Mouse (Mus musculus): Measurements from ENCODE around the gene Igsf9b. TPM values are rescaled to one million over a fixed set of nuclear protein-coding genes. Genes with fewer than 3 reads are reported as not detected.

Igsf9b gene
- total RNA-seq (2015) (not detected in 2 replicates), total RNA-seq (2017) (0.08 and 0.33 TPM in 2 replicates)

DNA sequence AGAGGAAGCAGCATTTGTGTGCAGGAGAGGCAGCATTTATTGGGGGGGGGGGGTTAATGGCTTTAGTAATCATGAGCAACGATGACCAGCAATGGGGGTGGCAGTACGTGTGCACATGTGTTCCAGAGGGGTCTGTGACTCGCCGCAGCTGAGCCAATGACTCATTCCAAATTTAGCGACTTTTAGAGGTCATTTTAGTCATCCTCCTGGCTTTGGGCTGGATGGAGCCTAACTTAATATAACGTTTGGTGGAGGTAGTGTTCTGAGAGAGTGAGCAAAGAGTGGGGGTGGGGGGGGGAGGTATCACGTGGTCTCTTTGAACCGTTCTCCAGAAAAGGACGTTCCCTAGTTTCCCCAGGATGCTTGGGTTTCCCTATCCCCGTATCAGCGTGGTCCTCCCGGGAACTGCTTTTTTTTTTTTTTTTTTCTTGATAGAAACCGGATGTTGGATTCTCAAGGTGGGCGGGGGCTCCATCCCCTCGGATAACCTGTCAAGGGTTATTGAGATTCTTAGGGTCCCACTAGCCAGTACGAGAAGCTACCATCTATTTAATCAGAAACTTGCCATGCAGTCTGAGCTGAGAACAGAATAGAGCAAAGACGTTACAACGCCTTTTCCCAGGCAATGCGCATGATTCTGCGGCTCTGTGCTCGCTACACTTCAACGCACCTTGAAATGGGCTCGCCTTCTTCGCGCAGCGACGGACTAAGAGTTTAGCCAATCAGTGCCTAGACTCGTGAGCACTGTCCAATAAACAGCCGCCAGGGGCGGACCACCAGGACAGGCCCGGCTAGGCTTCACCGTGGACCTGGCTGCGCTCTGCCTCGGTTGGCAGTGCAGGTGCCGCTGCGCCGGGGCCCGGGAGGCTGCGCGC lies at the start of gene Igsf9b:
Gene Igsf9b, plus strand, starts transcription at position 794 of the 875 bp plus-strand sequence.
- ATAC-seq (ENCODE audit: poor library complexity, severe bottlenecking) = no peak

DNA sequence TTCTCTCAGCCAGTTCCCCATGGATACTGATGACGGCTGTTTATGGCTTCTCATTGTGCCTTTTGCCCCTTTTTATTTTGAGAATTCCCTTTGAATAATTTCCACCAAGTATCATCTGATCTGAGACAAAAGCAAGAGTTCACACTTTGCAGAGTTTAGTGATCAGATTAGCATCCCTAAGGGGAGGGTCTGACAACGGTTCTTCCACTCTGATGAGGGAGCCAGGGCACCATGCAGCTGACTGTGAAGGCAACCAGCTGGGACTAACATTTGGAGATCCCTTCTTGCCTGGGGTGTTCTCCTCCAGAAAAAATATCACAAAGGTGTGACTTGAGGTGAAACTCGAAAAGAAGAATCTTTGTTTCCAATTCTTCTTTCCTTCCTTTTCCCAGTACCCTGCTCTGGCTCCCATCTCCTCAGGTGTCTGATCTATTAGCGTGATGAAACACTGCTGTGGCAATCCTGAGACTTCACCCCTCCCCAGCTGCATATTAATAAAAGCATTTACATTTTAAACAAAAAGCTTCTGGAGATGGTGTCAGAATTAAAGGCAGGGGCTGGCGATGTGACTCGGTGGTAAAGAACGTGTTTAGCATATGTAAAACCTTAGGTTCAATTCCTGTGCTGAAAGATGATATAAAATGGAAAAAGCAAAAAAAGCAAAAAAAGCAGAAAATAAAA lies 46.8 kb upstream of the Igsf9b start:
- ATAC-seq (ENCODE audit: poor library complexity, severe bottlenecking) = no peak

DNA sequence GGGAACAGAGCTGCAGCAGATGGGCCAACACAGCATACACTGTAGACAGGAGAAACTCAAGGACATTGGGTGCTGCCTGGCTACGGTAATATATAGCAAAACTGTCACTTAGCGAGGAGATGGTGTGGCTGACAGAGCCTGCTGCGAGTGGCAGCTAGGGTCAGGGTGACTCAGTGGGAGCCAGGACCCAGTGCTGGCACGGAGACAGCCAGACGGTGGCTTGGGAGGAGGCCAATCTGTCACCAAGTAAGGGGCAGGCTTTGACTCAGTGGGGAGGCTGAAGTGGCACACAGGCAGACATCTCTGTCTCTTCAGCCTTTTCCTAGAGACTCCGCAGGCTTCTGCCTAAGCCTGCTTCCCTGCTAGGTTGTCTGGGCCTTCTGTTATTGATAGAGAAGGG lies 42.5 kb upstream of the Igsf9b start:
- no peak for ATAC-seq (ENCODE audit: poor library complexity, severe bottlenecking)

DNA sequence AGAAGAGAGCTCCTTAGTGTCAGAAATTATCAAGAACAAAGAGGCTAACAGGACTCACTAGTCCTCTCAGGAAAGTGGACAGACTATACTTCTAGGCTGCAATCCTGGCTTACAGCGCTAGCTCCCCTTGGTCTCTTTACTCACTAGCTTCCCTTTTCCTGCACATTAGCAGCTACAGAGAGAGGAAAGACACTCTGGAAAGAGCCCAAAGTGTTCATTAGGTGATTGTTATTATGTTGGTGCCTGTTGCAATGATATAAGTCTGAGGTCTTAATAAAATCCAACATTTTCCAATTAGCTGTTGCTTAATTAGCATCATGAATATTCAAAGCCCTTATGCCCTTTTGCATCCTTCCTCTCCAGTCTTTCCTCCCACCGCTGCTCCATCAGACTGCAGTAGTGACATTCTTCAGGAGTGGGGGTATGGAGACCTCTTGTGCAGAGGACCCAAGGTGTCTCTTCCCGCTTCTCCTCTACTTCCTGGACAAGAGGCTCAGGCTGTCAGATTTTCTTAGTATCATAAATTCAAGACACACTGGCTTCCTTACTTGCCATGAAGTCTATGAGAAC lies 38.5 kb upstream of the Igsf9b start:
- ATAC-seq (ENCODE audit: poor library complexity, severe bottlenecking) = no peak

DNA sequence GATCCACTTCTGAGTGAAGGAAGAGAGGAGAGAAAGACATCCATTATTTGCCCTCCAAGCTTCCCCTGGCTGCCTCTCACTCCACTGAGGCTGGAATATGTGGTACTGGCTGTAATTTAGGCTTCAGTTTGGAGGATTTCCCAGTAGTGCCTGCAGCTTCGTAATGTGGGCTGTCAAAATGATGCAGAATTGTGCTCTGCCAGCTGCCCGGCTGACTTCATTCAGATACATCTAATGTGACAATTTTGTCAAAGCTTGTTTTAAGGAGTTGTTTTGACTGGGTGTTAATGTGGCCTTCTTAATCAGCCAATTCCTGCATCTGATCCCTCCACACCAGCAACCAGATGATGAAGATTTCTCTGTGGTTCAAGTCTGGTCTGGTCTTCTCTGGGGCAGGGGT lies 37.1 kb upstream of the Igsf9b start:
- no peak for ATAC-seq (ENCODE audit: poor library complexity, severe bottlenecking)

DNA sequence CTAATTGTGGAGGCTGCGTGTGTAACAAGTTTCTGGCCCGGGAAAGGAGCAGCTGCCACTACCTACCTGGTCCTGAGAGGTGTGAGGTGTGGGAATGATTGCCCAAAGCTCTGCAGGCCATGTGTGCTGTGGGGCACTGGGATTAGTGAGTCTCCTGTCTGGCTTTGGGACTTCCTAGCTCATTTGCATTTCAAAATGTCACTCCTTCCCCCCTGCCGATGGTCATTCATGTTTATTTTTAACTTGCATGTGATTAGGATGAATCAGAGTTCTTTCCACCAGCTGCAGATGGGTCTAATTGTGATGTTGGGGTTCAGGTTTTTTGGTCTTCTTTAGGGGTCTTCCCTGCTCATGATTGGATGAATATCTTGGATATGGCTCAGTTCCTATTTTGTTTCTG lies 34.0 kb upstream of the Igsf9b start:
- ATAC-seq (ENCODE audit: poor library complexity, severe bottlenecking) = no peak

DNA sequence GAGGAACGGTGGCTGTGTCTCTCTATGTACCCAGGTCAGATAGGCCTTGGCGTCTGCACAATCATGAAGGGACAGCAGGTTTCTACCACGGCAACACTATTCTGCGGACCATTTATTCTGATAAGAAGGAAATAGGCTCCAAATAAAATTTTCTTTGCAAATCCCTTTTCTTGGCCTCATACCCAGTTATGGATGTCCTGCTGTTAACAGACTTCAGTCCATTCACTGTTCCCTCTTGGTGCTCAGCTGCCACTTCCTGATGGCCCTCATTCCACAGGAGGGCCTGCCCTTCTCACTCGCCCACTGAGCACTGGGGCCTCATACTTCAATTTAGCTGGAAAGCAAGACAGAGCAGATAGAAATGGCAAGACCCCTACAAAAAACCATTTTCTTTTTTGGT lies 31.1 kb upstream of the Igsf9b start:
- ATAC-seq (ENCODE audit: poor library complexity, severe bottlenecking) = no peak

DNA sequence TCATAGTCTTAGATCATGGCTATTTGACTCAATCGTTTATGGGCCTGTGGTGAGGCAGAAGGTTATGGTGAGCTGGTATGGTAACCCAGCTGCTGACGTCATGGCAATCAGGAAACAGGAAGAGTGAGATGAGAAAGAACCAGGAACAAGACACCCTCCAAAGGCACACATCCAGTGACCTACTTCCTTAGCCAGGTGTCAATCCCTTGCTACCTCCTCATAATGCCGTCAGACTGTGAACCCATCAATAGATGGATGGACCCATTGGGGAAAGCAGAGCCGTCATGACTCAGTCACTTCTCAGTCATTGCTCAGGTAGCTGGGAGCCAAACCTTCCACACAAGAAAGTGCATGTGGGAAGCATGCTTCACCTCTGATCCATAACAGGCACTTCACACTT lies 30.5 kb upstream of the Igsf9b start:
- no peak for ATAC-seq (ENCODE audit: poor library complexity, severe bottlenecking)

DNA sequence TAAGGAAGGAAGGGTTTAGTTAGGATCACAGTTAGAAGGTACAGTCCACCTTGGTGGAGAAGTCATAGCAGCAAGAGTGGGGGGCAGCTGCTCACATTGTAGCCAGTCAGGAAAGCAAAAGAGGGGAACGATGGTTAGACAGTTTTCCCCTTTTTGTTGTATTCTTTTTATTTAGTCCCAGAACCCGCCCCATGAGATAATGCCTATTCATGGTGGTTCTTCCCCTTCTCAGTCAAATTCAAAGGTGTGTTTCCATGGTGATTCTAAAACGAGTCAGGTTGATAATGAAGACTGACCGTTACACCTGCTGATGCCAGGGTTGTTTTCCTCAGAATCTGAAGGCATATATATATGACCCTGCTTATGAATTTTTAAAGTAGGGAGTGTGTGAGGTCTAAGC lies 29.7 kb upstream of the Igsf9b start:
- ATAC-seq (ENCODE audit: poor library complexity, severe bottlenecking) = no peak

DNA sequence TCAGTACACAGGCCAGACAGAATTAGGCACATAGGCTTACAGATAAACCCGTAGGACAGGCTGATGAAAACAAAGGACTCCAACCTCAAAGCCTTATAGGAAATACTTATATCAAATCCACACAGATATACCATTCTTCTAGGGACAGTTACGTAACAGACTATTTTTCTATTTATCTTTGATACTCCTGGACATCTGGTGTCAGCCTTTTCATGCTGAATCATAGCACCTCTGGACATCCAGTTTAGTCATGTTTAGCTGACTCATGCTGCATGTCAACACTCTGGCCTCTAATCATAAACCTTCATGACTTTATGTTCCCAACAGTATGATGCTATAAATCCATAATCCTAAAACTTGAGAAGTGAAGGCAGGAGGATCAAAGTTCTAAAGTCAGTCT lies 29.1 kb upstream of the Igsf9b start:
- ATAC-seq (ENCODE audit: poor library complexity, severe bottlenecking) = no peak

DNA sequence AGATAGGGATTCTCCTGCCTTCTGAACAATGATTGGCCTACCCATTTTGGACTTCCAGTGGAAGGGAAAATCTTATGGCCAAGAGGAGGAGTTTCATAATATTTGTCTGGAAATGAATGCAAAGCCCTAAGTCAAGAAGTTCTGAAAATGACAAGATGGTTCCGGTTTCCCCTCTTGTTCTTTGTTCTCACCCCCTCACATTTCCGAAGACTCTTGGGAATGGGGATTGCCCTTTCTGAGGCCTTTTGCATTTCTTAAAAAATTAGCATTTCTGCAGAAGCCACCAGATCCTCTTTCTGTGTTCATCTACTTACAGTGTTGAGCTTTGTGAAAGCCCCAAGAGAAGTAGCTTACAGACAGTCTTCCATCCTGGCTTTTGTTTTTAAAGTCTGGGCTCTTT lies 27.1 kb upstream of the Igsf9b start:
- no peak for ATAC-seq (ENCODE audit: poor library complexity, severe bottlenecking)

DNA sequence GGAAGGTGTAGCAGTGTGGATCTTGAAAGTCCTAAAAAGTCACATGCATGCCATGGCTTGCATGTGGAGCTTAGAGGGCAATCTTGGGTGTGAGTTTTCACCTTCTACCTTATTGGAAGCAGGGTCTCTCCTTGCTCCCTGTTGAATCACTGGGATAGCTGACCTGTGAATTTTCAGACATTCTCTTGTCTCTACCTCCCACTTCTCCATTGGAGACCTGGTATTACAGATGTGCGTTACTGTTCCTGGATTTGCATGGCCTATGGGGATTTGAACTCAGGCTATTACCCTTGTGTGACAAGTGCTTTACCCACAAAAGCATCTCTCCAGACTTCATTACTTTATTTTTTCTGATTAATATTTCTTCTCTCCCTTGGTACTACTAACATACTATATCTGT lies 26.1 kb upstream of the Igsf9b start:
- ATAC-seq (ENCODE audit: poor library complexity, severe bottlenecking) = no peak

DNA sequence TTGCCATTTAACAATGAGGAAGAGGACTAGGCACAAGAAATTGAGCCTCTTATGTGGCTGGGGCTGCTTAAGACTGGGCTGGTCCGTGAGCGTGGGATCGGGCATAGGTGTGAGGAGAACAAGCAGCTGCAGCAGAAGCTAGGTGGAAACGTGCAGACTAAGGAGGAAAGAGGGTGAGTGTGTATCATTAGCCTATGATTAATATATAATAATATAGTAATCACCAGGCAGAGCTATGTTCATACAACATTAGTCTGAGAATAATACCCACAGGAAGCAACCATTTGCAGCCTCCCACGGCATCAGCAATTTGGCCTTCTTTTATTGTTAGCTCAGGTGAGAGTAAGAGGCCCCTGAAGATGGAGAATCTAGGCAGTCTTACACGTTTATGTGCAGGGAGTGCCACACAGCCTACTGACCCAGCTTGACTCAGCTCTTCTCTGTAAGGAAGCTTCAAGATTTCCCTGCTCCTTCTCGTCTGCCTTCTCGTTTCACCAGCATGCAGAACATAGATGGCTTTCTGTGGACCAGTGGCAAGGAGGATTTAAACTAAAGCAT lies 22.6 kb upstream of the Igsf9b start:
- no peak for ATAC-seq (ENCODE audit: poor library complexity, severe bottlenecking)

DNA sequence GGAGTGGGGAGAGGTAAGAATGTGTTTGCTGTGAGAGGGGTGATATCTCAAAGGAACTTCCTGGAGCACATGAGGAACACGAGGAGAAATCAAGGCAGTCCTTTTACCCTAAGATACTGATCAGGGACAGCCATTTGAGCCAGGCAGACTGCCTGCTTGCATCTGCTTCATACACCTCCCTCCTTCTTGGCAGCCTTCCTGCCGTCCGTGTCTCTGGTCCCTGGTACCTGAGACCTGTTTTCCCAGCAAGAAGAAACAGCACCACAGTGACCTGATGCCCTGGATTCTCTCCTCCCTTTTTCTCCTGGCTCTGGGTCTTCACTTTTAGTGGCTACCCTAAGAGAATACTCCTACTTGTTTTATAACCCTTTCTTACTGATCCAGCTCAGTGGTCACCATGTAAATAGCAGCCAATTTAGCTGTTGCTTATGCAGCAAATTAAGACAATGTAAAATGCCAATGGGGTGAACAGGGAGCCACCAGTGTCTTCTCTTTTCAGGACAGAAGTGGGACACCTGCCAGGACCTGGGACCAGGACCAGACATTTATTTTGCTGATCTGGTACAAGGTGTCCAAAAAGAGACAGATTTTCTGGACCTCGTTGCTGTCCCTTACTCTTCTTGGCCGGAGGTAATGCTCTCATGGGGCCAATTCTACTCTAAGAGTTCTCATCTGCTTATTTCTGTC lies 21.5 kb upstream of the Igsf9b start:
- ATAC-seq (ENCODE audit: poor library complexity, severe bottlenecking) = no peak

DNA sequence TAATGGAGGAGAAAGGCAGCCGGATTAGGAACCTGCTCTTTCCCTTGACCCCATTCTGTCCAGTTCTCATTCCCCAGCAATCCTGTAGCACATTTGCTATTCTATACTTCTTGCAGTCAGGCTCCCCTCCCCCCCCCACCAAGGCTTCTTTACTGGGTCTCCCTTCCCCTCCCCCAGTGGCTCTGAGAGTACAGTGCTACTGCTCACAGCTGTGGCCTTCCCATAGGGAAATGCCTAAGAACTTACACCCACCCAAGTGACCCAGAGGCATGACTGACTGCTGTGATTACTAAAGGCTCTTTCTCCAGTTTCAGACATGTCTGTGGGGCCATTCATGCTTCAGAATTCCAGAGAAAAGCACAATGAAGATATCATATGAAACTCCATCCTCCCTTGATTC lies 20.0 kb upstream of the Igsf9b start:
- ATAC-seq (ENCODE audit: poor library complexity, severe bottlenecking) = no peak

DNA sequence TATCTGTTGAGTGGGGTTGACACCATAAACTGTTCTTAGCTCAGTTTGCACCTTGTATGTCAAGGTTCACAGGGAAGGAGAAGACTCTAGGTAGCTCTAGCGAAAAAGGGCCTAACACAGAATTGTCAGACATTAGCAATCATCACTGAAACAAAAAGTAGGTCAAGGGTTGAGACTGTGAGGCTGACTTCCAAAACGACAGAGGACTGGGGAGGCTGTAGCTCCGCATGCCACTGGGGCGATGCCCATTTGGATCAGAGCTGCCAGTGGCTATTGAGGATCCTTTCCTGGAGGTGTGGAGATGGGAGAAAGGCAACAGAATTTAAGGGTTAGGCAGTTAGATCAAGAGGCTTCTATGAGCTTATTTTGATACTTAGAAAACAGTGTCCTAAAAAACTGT lies 18.0 kb upstream of the Igsf9b start:
- no peak for ATAC-seq (ENCODE audit: poor library complexity, severe bottlenecking)

DNA sequence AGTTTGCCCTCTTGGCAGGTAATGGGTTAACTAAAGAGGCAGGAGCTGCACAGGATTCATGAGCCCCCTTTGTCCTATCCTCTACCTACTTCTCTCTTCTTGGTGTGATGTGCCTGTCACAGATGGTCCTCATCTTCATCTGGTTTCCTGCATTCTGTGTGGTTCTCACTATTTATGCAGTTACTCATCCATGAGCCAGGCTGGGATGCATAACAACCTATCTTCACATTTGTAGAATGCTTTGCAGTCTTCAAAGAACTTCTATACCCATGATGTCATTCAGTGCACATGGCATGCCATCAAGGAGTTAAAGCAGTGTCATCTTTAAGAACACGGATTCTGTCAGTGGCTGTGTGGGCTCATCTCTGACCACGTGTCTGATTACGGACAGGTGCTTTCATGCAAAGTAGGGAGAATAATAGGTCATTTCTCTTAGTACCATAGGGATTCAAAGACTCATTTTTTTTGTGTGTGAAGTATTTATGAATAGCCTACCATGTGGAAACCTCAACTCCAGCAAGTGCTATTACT lies 13.2 kb upstream of the Igsf9b start:
- ATAC-seq (ENCODE audit: poor library complexity, severe bottlenecking) = no peak

DNA sequence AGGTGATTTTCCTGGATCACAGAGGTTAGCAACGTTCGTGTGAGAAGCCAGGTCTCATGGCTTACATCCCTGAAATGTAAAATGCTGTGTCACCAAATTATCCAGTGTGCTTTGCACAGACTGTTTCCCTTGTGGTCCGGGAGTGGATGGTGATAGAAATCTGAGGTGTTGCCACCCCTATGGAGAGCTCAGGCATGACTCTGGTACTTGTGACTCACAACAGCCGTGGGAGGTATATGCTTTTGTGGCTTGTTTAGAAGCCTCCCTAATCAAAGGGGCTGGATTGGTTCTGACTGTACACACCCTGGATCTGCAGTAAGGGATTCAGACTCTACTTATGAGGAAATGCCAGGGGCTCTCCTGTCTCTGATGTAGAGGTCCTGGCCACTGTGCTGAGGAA lies 12.7 kb upstream of the Igsf9b start:
- no peak for ATAC-seq (ENCODE audit: poor library complexity, severe bottlenecking)

DNA sequence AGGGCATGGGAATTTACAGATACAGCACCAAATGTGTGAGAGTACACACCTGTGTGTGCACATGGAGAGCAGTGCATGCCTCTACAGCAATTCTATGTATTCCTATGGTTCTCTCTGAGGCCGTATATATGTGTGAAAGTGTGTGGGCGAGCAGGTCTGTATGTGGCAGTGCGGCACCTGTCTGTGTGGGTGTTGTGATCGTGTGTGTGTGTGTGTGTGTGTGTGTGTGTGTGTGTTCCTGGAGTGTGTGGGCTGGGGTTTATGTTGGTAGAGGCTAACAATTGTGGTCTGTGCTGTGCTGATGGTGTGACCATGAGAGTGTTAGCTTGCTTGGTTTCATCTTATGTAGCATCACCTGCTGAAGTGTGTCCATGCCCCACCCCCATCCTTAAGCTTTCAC lies 12.1 kb upstream of the Igsf9b start:
- ATAC-seq (ENCODE audit: poor library complexity, severe bottlenecking) = no peak

DNA sequence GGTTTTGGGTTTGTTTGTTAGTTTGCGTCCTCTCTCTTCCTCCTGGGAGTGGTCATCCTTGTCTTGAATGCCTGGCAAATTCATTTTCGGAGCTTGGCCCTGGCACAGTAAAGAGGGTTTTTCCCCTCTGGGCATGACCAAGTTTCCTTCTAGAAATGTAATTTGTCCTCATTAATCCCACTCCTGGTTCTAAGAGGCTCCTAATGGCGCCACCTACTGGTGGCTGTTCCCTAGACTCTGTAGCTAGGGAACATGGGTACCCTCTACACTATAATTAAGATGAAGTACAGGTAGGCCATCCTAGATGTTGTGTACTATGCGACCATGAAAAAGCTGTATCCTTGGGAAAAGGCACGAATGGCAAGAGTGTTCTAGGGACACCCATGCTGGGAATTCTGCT lies 11.6 kb upstream of the Igsf9b start:
- no peak for ATAC-seq (ENCODE audit: poor library complexity, severe bottlenecking)

DNA sequence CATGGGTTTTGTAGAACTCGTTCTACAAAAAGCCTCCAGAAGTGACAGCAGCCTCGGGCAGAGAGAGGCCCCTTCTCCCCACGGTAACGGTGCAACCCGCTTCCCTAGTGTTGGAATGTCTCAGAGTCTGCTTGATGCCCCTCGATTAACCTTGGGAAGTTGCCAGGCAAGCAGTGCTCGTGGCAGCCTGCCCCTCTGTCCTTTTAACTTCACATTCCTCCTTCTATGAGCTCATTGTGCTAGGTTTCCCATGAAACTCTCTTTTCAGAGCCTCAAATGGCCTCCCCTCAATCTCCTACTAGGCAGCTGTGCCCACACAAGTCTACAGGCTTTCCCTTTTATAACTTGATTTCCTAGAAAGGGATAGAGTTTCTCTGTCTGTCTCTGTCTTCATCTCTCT lies 10.6 kb upstream of the Igsf9b start:
- no peak for ATAC-seq (ENCODE audit: poor library complexity, severe bottlenecking)

Measured in megakaryocyte, adult 5-6 weeks (primary cell).